Mouse (Mus musculus) CH12.LX (cell line): Measurements from ENCODE around the gene Tns4. TPM values are rescaled to one million over a fixed set of nuclear protein-coding genes. Genes with fewer than 3 reads are reported as not detected.

Experiments used
- DNase-seq: peaks from one replicate; pipeline ENCODE4 v3.0.0-alpha.2; 2013; ENCODE audit errors: extremely low read depth
- H3K27ac ChIP-seq: 2 replicates; pipeline ENCODE4 v1.5.1; 2012; ENCODE audit warnings: low read depth, mild to moderate bottlenecking, control low read depth, moderate library complexity; ENCODE audit not compliant: insufficient read depth
- H3K27me3 ChIP-seq: replicated peaks from 2 replicates; pipeline ENCODE3; 2012; ENCODE audit warnings: inconsistent platforms
- H3K36me3 ChIP-seq, 2 experiments: replicated peaks in 1 of 2; 2 replicates each; pipeline versions ENCODE3 to v1.6.1; 2012; ENCODE audit warnings: inconsistent platforms in 1 of 2, low read length in 1 of 2, mild to moderate bottlenecking in 1 of 2, mixed read lengths in 1 of 2, moderate library complexity in 1 of 2; ENCODE audit not compliant: control insufficient read depth in 1 of 2, insufficient read depth in 1 of 2
- H3K4me1 ChIP-seq, 2 experiments: 2 replicates each; pipeline ENCODE4 v1.6.1; 2012; ENCODE audit warnings: inconsistent platforms in 1 of 2, moderate library complexity in 1 of 2; ENCODE audit not compliant: insufficient read depth in 2 of 2, control insufficient read depth in 1 of 2
- H3K4me2 ChIP-seq: 2 replicates; pipeline ENCODE4 v1.6.1; 2012; ENCODE audit warnings: low read depth, mild to moderate bottlenecking, control low read depth; ENCODE audit not compliant: poor library complexity, insufficient read depth, severe bottlenecking
- H3K4me3 ChIP-seq, 3 experiments: fragments of 150-350 bp in 1 of 3; sonication (generic) in 1 of 3; replicated peaks in 1 of 3; 2 replicates each; pipeline versions ENCODE3 to v1.5.1; 2011 to 2012; ENCODE audit warnings: low read depth in 2 of 3, low read length in 2 of 3, mild to moderate bottlenecking in 2 of 3, moderate library complexity in 2 of 3, control low read depth in 1 of 3, improper control_type of control experiment in 1 of 3, inconsistent platforms in 1 of 3, mixed read lengths in 1 of 3; ENCODE audit not compliant: poor library complexity in 1 of 3
- H3K79me2 ChIP-seq: replicated peaks from 2 replicates; pipeline ENCODE4 v1.6.1; 2012; ENCODE audit warnings: mild to moderate bottlenecking, moderate library complexity; ENCODE audit not compliant: control insufficient read depth, poor library complexity, insufficient read depth, severe bottlenecking; ENCODE audit errors: extremely low read depth
- H3K9ac ChIP-seq: 2 replicates; pipeline ENCODE4 v1.6.1; 2012; ENCODE audit warnings: low read depth, mild to moderate bottlenecking, control low read depth, moderate library complexity; ENCODE audit not compliant: insufficient read depth
- H3K9me3 ChIP-seq: replicated peaks from 2 replicates; pipeline ENCODE3; 2012; ENCODE audit warnings: low read length, inconsistent platforms, mixed read lengths
- CTCF ChIP-seq, 2 experiments: IDR thresholded peaks in 1 of 2; conservative IDR thresholded peaks in 1 of 2; 2 replicates each; pipeline ENCODE4 v1.5.1; 2011 to 2012; ENCODE audit warnings: low read depth in 2 of 2, low read length in 2 of 2, improper control_type of control experiment in 1 of 2, inconsistent platforms in 1 of 2, mild to moderate bottlenecking in 1 of 2, moderate library complexity in 1 of 2
- E2F4 ChIP-seq: IDR thresholded peaks from 2 replicates; pipeline ENCODE4 v1.6.1; 2011; ENCODE audit warnings: low read depth, low read length, improper control_type of control experiment; ENCODE audit not compliant: insufficient replicate concordance
- EP300 ChIP-seq: IDR thresholded peaks from 2 replicates; pipeline ENCODE4 v1.6.1; 2011; ENCODE audit warnings: low read length, improper control_type of control experiment
- ETS1 ChIP-seq: conservative IDR thresholded peaks from 2 replicates; pipeline ENCODE4 v1.6.1; 2012; ENCODE audit warnings: low read depth, mild to moderate bottlenecking, inconsistent platforms, low read length, improper control_type of control experiment, moderate library complexity
- GABPA ChIP-seq: IDR thresholded peaks from 2 replicates; pipeline ENCODE4 v1.6.1; 2012; ENCODE audit warnings: low read depth, low read length, improper control_type of control experiment, inconsistent platforms; ENCODE audit not compliant: insufficient replicate concordance
- KAT2A ChIP-seq: IDR thresholded peaks from 2 replicates; pipeline ENCODE4 v1.6.1; 2012; ENCODE audit warnings: low read length, improper control_type of control experiment, inconsistent platforms; ENCODE audit not compliant: insufficient replicate concordance
- MAZ ChIP-seq: IDR thresholded peaks from 2 replicates; pipeline ENCODE4 v1.6.1; 2012; ENCODE audit warnings: low read depth, mild to moderate bottlenecking, inconsistent platforms, low read length, improper control_type of control experiment, moderate library complexity
- MEF2A ChIP-seq: IDR thresholded peaks from 2 replicates; pipeline ENCODE4 v1.6.1; 2014; ENCODE audit warnings: low read depth, mild to moderate bottlenecking, inconsistent platforms, low read length, improper control_type of control experiment, borderline replicate concordance
- NELFE ChIP-seq: IDR thresholded peaks from 2 replicates; pipeline ENCODE4 v1.6.1; 2011; ENCODE audit warnings: low read depth, low read length, improper control_type of control experiment
- NRF1 ChIP-seq: IDR thresholded peaks from 2 replicates; pipeline ENCODE4 v1.6.1; 2014; ENCODE audit warnings: low read depth, mild to moderate bottlenecking, inconsistent platforms, low read length, improper control_type of control experiment, moderate library complexity
- RAD21 ChIP-seq: IDR thresholded peaks from 2 replicates; pipeline ENCODE4 v1.6.1; 2011; ENCODE audit warnings: low read depth, mild to moderate bottlenecking, low read length, improper control_type of control experiment, moderate library complexity
- SIN3A ChIP-seq: IDR thresholded peaks from 2 replicates; pipeline ENCODE4 v1.6.1; 2012; ENCODE audit warnings: low read length, improper control_type of control experiment, inconsistent platforms
- SMC3 ChIP-seq: IDR thresholded peaks from 2 replicates; pipeline ENCODE4 v1.6.1; 2011; ENCODE audit warnings: low read depth, low read length, improper control_type of control experiment
- UBTF ChIP-seq: IDR thresholded peaks from 2 replicates; pipeline ENCODE4 v1.6.1; 2012; ENCODE audit warnings: low read depth, mild to moderate bottlenecking, inconsistent platforms, low read length, improper control_type of control experiment, moderate library complexity
- USF2 ChIP-seq: conservative IDR thresholded peaks from 2 replicates; pipeline ENCODE4 v1.6.1; 2011; ENCODE audit warnings: low read depth, low read length, improper control_type of control experiment
- ZC3H11A ChIP-seq: IDR thresholded peaks from 2 replicates; pipeline ENCODE4 v1.6.1; 2012; ENCODE audit warnings: low read depth, mild to moderate bottlenecking, inconsistent platforms, low read length, improper control_type of control experiment
- ZKSCAN1 ChIP-seq: IDR thresholded peaks from 2 replicates; pipeline ENCODE4 v1.6.1; 2012; ENCODE audit warnings: low read depth, inconsistent platforms, low read length, improper control_type of control experiment, borderline replicate concordance
- dilution Hi-C: fragments of 300-500 bp; cut with MboI; formaldehyde crosslinking; loops from 2 replicates; pipeline ENCODE4 v1.14.3; 2020; ENCODE audit warnings: low sequenced_read_pairs; ENCODE audit not compliant: extremely low pct_unique_long_range_greater_than_20kb, extremely low pct_ligation_motif_present
- in situ Hi-C: fragments of 300-500 bp; cut with MboI; formaldehyde crosslinking; loops from 3 replicates; pipeline ENCODE4 v1.14.3; 2019; ENCODE audit warnings: low sequenced_read_pairs, low pct_ligation_motif_present, low pct_unique_long_range_greater_than_20kb, mixed read lengths
- polyA plus RNA-seq: library from polyadenylated mRNA; unstranded; fragments of >175 nt; gene quantifications from 2 replicates; pipeline ENCODE4 v1.2.1, GENCODE M21; 2012; ENCODE audit warnings: low read depth; ENCODE audit not compliant: insufficient read length
- total RNA-seq, 2 experiments: library from RNA; depleted of rRNA; stranded (reverse); fragments of 300-350 nt in 1 of 2; fragments of >200 nt in 1 of 2; gene quantifications; 2 replicates each; pipeline ENCODE4 v1.2.3; 2012 to 2014

The Tns4 gene
- total and polyA plus RNA-seq, 3 experiments = 0.04 to 0.11 TPM; not detected in 1

DNA sequence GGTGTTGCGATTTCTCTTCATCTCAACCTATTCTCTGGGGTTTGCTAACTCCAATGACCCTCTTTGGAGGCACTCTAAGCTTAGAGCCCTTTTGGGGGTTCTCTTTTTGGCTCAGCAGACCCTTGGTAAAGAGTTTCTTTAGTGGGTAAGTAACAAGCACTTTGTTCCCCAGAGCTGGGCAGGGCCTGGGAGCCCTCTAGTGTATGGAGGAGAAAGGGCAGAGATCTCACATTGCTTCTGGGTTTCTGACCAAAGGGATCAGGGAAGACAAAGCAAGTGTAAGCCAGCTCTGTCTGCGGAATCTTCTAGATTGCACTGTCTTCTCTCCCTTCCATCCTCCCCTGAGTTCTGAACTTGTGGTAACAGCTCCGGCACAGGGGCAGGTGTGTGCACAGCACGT lies 53.8 kb downstream of the Tns4 start:
- no peak for TF ChIP-seq E2F4
- TF ChIP-seq RAD21 = peak; percentile 56
- no peak for TF ChIP-seq MEF2A
- TF ChIP-seq USF2 = no peak
- no peak for TF ChIP-seq MAZ
- peak; percentile 30 to 76; a peak in 3 of 4 replicates for TF ChIP-seq CTCF (conservative IDR thresholded peaks at IDR 0.05 in 1 of 2, IDR thresholded peaks at IDR 0.05 in 1 of 2; ENCODE audit: low read depth in 2 of 2, low read length in 2 of 2)
- TF ChIP-seq SMC3 = peak; percentile 63
- in situ Hi-C loops = loop anchor here (5.0 kb wide), 1 partner anchor 262 kb away; no protein-coding TSS in a partner anchor
- H3K79me2 ChIP-seq = no peaks in the 10 kb centered on the region
- no peak for DNase-seq
- no peaks in the 10 kb centered on the region for H3K36me3 ChIP-seq
- no peaks in the 10 kb centered on the region for H3K9me3 ChIP-seq
- H3K4me3 ChIP-seq = no peak overlapping the region
- peaks cover 3 to 6% of the 10 kb centered on the region in 2 experiments; a peak in 3 of 4 replicates for H3K4me1 ChIP-seq
- peaks cover 13% of the 10 kb centered on the region for H3K27me3 ChIP-seq
- H3K9ac ChIP-seq = no peak overlapping the region
- H3K27ac ChIP-seq = no peak overlapping the region
- H3K4me2 ChIP-seq = no peak overlapping the region
- dilution Hi-C loops = no loop called here

DNA sequence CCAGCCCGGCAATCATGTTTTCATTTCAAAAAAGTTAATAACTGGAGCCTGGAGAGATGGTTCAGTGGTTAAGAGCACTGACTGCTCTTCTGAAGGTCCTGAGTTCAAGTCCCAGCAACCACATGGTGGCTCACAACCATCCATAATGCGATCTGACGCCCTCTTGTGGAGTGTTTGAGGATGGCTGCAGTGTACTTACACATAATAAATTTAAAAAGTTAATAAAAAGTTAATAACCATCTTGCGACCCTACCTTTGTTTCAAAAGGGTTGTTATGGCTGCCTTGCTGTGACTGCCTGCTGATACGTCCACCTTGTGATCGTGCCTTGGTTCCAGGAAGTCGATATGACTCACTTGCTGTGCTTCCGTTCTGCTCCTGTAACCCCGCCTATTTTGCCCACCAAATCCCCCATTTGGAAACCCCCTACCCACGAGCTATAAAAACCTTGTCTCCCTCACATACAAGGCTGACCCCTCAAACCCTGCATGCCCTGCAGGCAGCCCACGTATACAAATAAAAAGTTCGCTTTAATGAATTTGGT lies 62.1 kb downstream of the Tns4 start:
- in situ Hi-C loops = no loop called here
- dilution Hi-C loops = no loop called here

DNA sequence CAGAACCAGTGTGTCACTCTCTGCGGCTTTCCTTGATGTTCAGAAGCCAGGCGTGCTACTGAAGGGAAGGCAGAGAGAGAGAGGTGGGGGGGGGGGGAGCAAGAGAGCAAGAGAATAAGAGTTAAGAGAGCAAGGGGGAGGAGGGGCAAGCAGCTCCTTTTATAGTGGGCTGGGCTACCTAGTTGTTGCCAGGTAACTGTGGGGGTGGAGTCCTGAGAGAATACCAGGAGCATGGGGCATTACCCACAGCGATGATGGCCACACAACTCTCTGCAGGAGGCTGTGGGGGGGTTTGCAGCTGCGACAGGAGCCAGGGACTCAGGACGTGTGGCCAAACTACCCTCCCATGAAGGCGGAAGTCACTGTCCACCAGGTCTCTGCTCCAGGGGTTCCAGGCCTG lies 63.2 kb downstream of the Tns4 start:
- Histone ChIP-seq H3K4me3 (no peak overlapping the region), H3K27ac (no peak overlapping the region), H3K9me3 (no peaks in the 10 kb centered on the region), H3K4me2 (no peak overlapping the region), H3K36me3 (peaks cover 11 to 19% of the 10 kb centered on the region in 2 experiments), H3K27me3 (no peaks in the 10 kb centered on the region), H3K4me1 (peaks cover 6 to 29% of the 10 kb centered on the region in 2 experiments), H3K9ac (no peak overlapping the region), H3K79me2 (peaks cover 31% of the 10 kb centered on the region)
- in situ Hi-C loops (no loop called here), dilution Hi-C loops (no loop called here)
- DNase-seq = no peak
- TF ChIP-seq ZC3H11A = no peak
- TF ChIP-seq UBTF = no peak
- no peak for TF ChIP-seq ZKSCAN1
- no peak for TF ChIP-seq ETS1
- no peak for TF ChIP-seq NELFE
- TF ChIP-seq RAD21 = no peak
- no peak for TF ChIP-seq SMC3
- TF ChIP-seq KAT2A = no peak
- TF ChIP-seq EP300 = no peak
- no peak for TF ChIP-seq GABPA

More for the DNA sequence above, 62.1 kb downstream of the Tns4 start:
- H3K4me1 ChIP-seq = peaks cover 7 to 18% of the 10 kb centered on the region in 2 experiments
- H3K9me3 ChIP-seq = no peaks in the 10 kb centered on the region
- H3K27me3 ChIP-seq = no peaks in the 10 kb centered on the region
- H3K4me3 ChIP-seq = no peak overlapping the region
- no peak for DNase-seq
- peaks cover 20% of the 10 kb centered on the region for H3K79me2 ChIP-seq
- H3K36me3 ChIP-seq = peaks cover 4 to 8% of the 10 kb centered on the region in 2 experiments
- H3K9ac ChIP-seq = no peak overlapping the region
- TF ChIP-seq SIN3A = no peak
- peak in 1 of 2 experiments; percentile 32; a peak in 2 of 4 replicates for TF ChIP-seq CTCF (conservative IDR thresholded peaks at IDR 0.05 in 1 of 2, IDR thresholded peaks at IDR 0.05 in 1 of 2; ENCODE audit: low read depth in 2 of 2, low read length in 2 of 2)
- TF ChIP-seq NRF1 = no peak
- no peak for TF ChIP-seq UBTF
- no peak for TF ChIP-seq RAD21
- H3K27ac ChIP-seq = no peak overlapping the region
- no peak overlapping the region for H3K4me2 ChIP-seq
